Mouse (Mus musculus) yolk sac, embryonic 10.5 days (tissue): Measurements from ENCODE around the gene Vgll3.

ENCODE experiments used
- DNase-seq: peaks from one replicate; pipeline ENCODE4 v3.0.0-alpha.2; 2017; ENCODE audit warnings: low spot score

Gene Vgll3

DNA sequence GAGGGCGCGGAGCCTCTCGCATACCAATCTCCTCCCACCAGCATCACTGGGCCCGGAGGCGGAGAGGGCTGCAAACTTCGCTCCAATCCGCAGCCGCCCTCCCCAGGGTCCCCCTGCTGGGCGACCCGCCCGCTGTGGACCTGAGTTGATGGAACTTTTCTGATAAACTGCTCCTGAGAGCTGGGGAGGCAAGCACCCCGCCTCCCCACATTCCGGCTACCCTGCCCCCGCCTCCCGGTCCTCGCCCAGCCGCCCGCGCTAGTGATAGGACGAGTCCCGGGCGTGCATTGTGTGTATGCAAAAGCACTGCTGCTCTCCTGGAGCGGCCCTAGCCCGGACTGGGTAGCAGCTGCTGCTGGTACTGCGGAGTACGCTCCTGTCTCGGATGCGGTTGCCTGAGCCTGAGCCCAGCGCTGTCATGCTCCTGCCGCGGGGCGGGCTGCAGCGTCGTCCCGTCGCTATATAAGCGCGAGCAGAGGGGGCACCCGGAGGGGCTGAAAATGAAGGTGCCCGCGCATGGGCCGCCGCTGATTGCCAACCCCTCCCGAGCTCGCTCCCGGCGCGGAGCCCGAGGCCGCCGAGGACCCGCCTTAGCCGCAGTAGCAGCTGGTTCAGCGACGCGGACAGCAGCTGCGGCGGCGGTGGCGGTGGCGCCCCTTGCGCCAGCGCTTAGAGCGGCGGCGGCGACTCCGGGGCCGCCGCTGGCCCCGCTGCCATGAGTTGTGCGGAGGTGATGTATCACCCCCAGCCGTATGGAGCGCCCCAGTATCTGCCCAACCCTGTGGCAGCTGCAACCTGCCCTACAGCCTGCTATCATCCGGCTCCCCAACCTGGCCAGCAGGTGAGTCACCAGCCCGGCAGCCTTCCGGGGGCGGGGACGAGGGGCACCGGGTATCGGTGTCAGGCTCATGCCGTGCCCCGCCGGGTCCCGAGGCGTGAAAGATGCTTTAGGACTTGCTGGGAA lies at the start of gene Vgll3:
Vgll3 (plus strand) TSS at position 340 of the 964 bp plus-strand sequence.
- peak; percentile 67 for DNase-seq

DNA sequence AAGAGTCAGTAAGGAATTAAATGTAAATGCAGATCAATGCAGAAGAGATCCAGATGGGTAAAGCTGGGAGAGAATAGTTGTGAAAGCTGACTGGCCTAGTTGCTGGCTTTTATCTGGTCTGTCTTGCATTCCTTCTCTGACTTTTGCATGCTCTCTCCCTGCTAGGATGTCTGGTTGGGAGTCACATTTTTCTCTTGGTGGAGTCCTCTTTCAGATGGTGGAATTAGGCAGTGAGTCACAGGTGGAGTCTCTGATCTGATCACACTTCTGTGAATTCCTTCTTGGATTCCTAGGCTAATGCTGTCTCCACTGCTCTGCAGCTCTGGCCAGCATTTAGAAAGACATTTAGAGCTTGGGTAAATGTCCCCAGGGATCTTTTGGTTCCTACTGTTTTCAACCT lies 49.1 kb upstream of the Vgll3 start:
- DNase-seq = no peak

DNA sequence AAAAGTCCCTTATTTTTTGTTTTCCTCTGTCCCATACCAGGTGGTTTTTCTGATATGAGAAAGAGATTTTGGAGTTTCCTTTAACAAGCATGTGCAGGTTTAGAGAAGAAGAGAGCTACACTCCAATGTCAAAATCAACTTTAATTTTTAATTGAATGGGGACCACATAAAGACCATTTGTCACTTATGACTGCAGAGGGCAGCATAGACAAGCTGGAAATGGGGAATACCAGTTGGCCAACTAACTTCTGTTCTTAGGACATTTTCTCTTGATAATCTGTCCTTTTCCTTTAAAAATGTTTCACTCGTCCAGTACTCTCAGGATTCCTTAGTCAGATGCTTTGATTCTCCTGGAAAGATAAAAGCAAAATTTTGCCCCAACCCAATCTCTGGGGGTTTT lies 29.1 kb upstream of the Vgll3 start:
- no peak for DNase-seq

DNA sequence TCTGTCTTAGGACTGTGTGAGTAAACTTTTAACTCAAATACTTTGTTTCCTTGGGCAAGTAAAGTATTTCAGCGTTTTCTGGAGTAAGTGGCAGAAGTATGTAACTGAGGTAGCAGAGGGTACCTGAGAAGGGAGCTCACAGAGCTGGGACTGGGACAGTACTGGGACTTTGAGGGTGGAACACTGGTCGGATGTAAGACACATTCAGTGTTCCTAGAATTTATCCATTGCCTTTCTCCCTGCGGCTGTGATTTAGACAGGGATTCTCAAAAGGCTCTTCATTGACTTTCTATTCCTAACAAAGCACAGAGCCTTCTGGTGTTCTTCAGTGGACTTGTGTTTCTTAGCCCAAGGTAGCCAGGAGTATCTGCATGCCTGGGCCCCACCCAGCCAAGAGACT lies 1.0 kb downstream of the Vgll3 start:
- no peak for DNase-seq

DNA sequence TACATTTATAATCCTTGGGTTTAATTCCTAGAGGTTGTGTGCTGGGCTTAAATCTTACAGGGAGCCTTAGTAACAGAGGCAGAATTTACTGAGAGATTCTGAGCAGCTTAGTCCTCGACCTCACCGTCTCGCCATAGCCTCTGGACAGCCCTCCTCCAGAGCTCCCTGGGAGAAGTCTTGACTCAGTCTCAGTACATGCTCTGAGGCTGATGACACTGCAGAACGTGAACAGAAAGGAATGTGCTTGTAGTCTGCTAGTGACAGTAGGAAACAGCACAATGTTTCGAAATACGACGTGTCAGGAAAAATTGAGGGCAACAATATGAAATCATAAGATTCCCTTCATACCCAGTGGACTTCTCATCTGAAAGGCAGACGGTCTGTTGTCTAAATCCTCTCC lies 3.7 kb downstream of the Vgll3 start:
- DNase-seq = no peak

DNA sequence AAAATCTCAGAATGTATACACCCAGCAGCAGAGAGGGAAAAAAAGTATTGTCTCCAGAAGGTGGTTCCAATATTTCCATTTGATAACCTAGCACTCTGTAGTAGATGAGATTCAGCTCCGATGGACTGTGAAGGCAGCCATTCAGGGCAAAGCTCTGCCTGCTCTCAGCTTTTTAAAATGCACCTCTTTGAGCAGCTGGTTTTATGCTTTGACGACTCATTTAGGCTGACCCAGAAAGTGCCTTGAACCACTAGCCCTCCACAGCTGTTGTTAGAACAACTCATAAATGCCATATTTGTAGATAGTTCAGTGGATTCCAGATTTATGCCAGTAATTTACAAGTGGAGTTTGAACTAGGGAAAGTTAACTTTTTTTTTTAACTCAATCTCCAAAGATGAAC lies 5.7 kb downstream of the Vgll3 start:
- DNase-seq = no peak

DNA sequence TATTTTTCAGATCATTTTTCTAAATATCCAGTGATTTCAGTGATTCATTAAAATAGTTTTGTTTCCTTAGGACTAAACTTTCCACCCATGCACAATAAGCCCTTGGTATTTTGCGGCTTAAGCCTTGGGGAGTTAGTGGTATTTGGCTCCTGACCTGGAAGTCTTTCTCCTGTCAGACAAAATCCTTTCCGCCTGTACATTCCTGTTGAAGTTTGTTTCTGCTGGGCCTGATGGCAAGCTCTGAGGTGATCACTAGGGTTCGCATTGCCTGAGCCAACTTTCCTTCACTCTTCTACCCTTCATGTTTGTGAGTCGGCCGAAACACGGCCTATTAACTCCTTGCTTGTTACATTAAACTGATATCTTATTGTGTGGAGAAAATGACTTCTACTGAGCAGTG lies 8.7 kb downstream of the Vgll3 start:
- no peak for DNase-seq

DNA sequence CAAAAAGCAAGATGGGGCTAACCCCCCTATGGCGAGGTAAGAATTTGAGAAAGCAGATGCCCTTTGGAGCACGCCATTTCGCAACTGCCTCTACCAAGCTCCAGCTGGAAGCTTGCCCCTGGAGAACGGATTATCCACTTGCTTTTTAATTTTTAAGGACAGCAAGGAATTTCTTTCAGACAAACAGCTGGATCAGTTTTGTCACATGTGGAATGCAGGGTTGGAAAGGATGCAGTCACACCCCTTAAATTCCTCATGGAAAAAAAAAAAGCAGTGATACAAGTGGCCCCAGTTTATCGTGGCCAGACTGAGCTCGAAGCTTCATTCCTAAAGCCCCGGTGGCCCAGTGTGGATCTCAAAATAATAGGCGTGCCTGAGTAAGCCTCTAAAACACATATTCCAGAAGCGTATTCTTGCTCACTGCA lies 13.1 kb downstream of the Vgll3 start:
- no peak for DNase-seq

DNA sequence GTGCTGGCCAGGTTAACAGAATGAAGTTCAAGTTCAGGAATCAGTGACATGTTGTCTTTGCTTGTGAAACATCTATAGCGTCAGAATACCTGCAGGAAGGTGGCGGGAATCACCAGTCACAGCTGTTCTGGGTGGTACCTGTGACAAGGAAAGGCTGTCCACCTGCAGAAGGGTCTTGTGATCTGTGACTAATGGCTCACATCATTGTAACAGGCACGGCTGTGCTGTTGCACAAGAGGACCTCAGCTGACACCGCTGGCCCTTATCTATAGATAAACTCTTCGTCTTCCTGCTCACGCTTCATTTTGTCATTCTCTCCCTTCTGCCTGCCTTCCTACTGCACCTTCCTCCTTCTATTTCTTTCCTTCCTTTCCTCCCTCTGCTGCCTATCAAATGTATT lies 14.0 kb downstream of the Vgll3 start:
- no peak for DNase-seq

DNA sequence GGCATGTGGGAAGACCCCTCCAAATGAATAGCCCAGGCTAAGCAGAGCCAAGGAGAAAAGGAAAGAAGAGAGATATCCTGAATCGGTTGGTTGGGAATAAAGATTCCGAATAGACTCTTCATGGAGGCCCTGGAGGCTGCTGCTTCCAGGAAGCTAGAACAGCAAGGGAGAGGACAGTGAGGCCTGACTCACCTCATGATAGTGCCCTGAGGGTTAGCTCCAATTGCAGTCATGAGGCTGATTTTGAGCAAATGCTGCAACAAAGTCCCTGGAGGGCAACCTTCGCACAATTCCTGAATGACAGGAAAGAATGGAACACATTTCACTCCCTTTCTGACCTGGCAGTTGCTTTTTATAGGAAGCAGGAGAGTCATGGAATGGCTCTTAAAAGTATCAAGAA lies 19.7 kb downstream of the Vgll3 start:
- DNase-seq = no peak

DNA sequence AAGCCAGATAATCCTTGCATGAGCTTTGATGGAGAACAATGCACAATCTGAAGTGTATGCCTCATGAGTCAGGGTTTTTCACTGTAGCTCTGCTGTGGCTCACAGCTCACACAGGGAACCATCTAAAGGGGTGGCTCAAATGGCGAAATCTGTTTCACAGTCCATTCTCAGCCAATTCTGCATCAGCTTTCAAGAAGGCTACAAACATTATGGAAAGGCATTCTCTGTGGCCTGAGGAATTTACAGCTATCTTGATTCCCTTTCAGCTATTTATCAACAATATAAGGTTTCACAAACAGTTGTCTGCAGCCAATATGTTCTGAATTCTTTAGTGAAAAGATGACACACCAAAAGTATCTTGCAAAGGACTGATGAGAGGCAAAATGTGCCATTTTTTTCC lies 35.1 kb downstream of the Vgll3 start:
- DNase-seq = no peak

DNA sequence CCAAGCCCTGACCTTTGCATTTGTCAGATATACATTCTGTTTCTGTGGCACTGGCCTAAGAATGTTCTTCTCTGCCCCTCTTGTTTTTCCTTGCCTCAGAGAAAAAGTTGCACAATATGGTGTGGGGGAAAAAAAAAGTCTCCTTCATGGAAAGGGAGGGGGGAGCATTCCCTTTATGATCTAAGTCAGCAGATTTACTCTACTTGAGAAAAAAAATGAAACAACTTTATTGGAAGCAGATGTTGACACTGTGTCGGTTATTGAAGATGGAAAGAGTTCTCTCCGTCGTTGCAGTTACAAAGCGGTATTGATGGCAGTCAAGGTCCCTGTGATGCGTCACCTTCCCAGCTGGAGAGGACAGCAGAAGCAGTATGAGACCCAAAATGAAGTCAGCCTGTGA lies 49.4 kb downstream of the Vgll3 start:
- no peak for DNase-seq

DNA sequence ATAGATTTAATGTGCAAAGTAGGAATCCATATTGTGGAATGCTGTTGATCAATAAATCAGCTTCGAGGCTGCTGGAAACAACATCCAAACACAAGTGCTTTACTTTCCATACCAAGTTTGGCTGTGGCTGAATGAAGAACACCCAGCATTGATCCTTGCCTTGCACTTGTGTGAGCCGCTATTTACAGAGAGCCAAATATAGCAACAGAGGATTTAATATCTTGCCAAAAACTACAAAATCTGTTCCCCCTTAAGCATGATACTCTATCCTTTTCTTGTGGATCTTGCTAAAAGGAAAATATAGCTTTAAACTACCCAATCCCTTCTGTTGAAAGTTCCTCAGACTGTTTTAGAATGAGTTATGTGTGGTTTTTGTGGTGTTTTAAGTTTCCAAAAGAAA lies 52.9 kb downstream of the Vgll3 start:
- DNase-seq = no peak

DNA sequence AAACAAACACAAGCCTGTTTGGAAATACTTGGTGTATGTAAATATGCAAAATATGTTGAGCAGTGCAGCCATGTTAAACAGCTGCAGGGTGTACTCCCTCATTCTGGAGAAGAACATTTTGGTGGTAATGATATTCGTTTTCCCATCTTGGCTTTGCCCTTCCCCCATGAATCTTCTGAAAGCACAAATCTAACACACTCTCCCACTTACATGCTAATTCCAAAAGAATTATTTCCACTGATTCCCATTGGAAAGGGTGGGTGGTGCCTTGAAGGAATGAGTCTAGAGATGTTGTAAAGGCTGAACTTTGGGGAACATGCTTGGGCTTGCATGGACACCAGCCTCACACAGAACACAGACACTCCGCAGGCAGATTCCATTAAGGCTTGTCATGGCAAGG lies 53.9 kb downstream of the Vgll3 start:
- no peak for DNase-seq

DNA sequence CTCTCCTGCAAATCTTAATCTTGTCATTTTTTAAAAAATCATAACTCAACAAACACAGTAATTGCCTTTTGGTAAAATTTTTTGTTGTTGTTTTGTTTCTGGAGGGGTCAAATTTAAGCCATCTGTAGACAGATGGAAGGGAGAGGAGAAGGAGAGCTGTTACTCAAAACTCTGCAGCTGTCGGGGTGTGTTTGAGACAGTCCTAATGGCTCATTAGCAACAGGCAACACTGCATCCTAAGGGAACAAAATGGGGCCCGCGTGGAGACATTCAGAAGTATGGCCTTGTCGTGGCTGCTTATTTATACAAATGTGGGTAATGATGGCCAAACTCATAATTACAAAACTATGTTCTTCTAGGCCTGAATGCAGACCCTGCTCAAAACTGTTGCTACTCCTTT lies 73.9 kb downstream of the Vgll3 start:
- no peak for DNase-seq
